Mouse (Mus musculus): ENCODE measurements around the gene Cdh3. TPM values are rescaled to one million over a fixed set of nuclear protein-coding genes. Genes with fewer than 3 reads are reported as not detected.
A peak's percentile ranks its signal among the peaks of the same experiment; 100 is the strongest.
"Not testable (repeated sequence)": the region's sequence is repeated elsewhere in the genome, so short reads cannot be mapped to it uniquely, and the experiment has no call there.

Cdh3 gene
- polyA plus RNA-seq, 1 experiment from 2014 or later, result 37.7 TPM

- 0 out of 2 replicates have a peak overlapping the region, but pooled peaks have one; percentile 0 for H3K4me3 ChIP-seq
- 28% methylated on average over 21 of the region's 21 CpGs for WGBS
- peak; percentile 89 for DNase-seq (ENCODE audit: low spot score)
- H3K4me1 ChIP-seq, result peaks cover 8% of the 10 kb centered on the region
- H3K36me3 ChIP-seq, result peaks cover 22% of the 10 kb centered on the region
- H3K27me3 ChIP-seq (ENCODE audit: insufficient read depth, poor library complexity, severe bottlenecking), result no peaks in the 10 kb centered on the region
- H3K27ac ChIP-seq, result no peak overlapping the region
- no peaks in the 10 kb centered on the region for H3K9me3 ChIP-seq
These were observed 50.6 kb downstream of the Cdh3 start for GRCm38 (mm10) chr8:106561097-106561865.

- Histone ChIP-seq H3K27me3 (ENCODE audit: insufficient read depth, poor library complexity, severe bottlenecking) (no peaks in the 10 kb centered on the region), H3K36me3 (no peaks in the 10 kb centered on the region), H3K27ac (no peak overlapping the region), H3K9me3 (no peaks in the 10 kb centered on the region), H3K4me1 (peaks cover 8% of the 10 kb centered on the region), H3K4me3 (no peak overlapping the region)
- WGBS, result 69% methylated on average over 3 of the region's 3 CpGs
- no peak for DNase-seq (ENCODE audit: low spot score)
These were observed 53.0 kb downstream of the Cdh3 start for GRCm38 (mm10) chr8:106563691-106564182.

GRCm38 (mm10) chr8:106569006-106569405 is 58.3 kb downstream of the Cdh3 start:
- no peak for DNase-seq (ENCODE audit: low spot score)
- Histone ChIP-seq H3K36me3 (no peaks in the 10 kb centered on the region), H3K9me3 (no peaks in the 10 kb centered on the region), H3K27ac (no peak overlapping the region), H3K4me3 (no peak overlapping the region), H3K4me1 (no peaks in the 10 kb centered on the region), H3K27me3 (ENCODE audit: insufficient read depth, poor library complexity, severe bottlenecking) (peaks cover 16% of the 10 kb centered on the region; the same call in 1 of the 2 replicates)
- 75% methylated on average over 7 of the region's 7 CpGs for WGBS

GRCm38 (mm10) chr8:106570386-106570785 is 59.7 kb downstream of the Cdh3 start:
- DNase-seq (ENCODE audit: low spot score), result no peak
- no peaks in the 10 kb centered on the region for H3K36me3 ChIP-seq
- H3K4me1 ChIP-seq, result no peaks in the 10 kb centered on the region
- H3K27ac ChIP-seq, result no peak overlapping the region
- H3K4me3 ChIP-seq, result no peak overlapping the region
- 81% methylated on average over 4 of the region's 4 CpGs for WGBS
- H3K9me3 ChIP-seq, result no peaks in the 10 kb centered on the region
- peaks cover 16% of the 10 kb centered on the region; the same call in 1 of the 2 replicates for H3K27me3 ChIP-seq (ENCODE audit: insufficient read depth, poor library complexity, severe bottlenecking)

GRCm38 (mm10) chr8:106571551-106572172 is 61.0 kb downstream of the Cdh3 start:
- no peaks in the 10 kb centered on the region for H3K4me1 ChIP-seq
- peaks cover 16% of the 10 kb centered on the region; the same call in 1 of the 2 replicates for H3K27me3 ChIP-seq (ENCODE audit: insufficient read depth, poor library complexity, severe bottlenecking)
- no peak for DNase-seq (ENCODE audit: low spot score)
- whole genome bisulfite sequencing, result 77% methylated on average over 5 of the region's 5 CpGs
- no peaks in the 10 kb centered on the region for H3K36me3 ChIP-seq
- no peaks in the 10 kb centered on the region for H3K9me3 ChIP-seq
- no peak overlapping the region for H3K27ac ChIP-seq
- H3K4me3 ChIP-seq, result no peak overlapping the region

GRCm38 (mm10) chr8:106572175-106572574 is 61.5 kb downstream of the Cdh3 start:
- 87% methylated on average over 1 of the region's 1 CpGs for WGBS
- H3K36me3 ChIP-seq; H3K9me3 ChIP-seq; H3K4me3 ChIP-seq; H3K4me1 ChIP-seq; DNase-seq (ENCODE audit: low spot score); H3K27ac ChIP-seq: not testable (repeated sequence)
- H3K27me3 ChIP-seq (ENCODE audit: insufficient read depth, poor library complexity, severe bottlenecking), result peaks cover 16% of the 10 kb centered on the region; the same call in 1 of the 2 replicates

GRCm38 (mm10) chr8:106573168-106573567 is 62.5 kb downstream of the Cdh3 start, which contains the start of gene Gm10073:
TSS of gene Gm10073 (minus strand) at chr8:106573461.
- H3K9me3 ChIP-seq; DNase-seq (ENCODE audit: low spot score); H3K36me3 ChIP-seq; H3K27ac ChIP-seq: not testable (repeated sequence)
- H3K27me3 ChIP-seq (ENCODE audit: insufficient read depth, poor library complexity, severe bottlenecking), result peaks cover 16% of the 10 kb centered on the region; the same call in 1 of the 2 replicates
- 21% methylated on average over 20 of the region's 20 CpGs for WGBS
- H3K4me1 ChIP-seq, result peaks cover 14% of the 10 kb centered on the region
- 0 out of 2 replicates have a peak within 1 kb of the TSS, but pooled peaks have one; percentile 15 for H3K4me3 ChIP-seq

- 77% methylated on average over 4 of the region's 4 CpGs for WGBS
- Histone ChIP-seq H3K27me3 (ENCODE audit: insufficient read depth, poor library complexity, severe bottlenecking) (peaks cover 16% of the 10 kb centered on the region; the same call in 1 of the 2 replicates), H3K4me1 (peaks cover 18% of the 10 kb centered on the region), H3K9me3 (no peaks in the 10 kb centered on the region), H3K4me3 (no peak overlapping the region), H3K27ac (no peak overlapping the region), H3K36me3 (no peaks in the 10 kb centered on the region)
- no peak for DNase-seq (ENCODE audit: low spot score)
These were observed 63.6 kb downstream of the Cdh3 start for GRCm38 (mm10) chr8:106574283-106574682.

- DNase-seq (ENCODE audit: low spot score), result no peak
- Histone ChIP-seq H3K4me3 (no peak overlapping the region), H3K27ac (no peak overlapping the region), H3K27me3 (ENCODE audit: insufficient read depth, poor library complexity, severe bottlenecking) (peaks cover 4% of the 10 kb centered on the region; the same call in 1 of the 2 replicates), H3K4me1 (peaks cover 18% of the 10 kb centered on the region), H3K36me3 (no peaks in the 10 kb centered on the region), H3K9me3 (no peaks in the 10 kb centered on the region)
- WGBS, result 20% methylated on average over 6 of the region's 6 CpGs
These were observed 66.3 kb downstream of the Cdh3 start for GRCm38 (mm10) chr8:106576849-106577555.

- Histone ChIP-seq H3K36me3 (no peaks in the 10 kb centered on the region), H3K4me3 (no peak overlapping the region), H3K27ac (no peak overlapping the region), H3K27me3 (ENCODE audit: insufficient read depth, poor library complexity, severe bottlenecking) (no peaks in the 10 kb centered on the region), H3K9me3 (no peaks in the 10 kb centered on the region), H3K4me1 (peaks cover 18% of the 10 kb centered on the region)
- no peak for DNase-seq (ENCODE audit: low spot score)
- WGBS, result 66% methylated on average over 2 of the region's 2 CpGs
These were observed 68.8 kb downstream of the Cdh3 start for GRCm38 (mm10) chr8:106579510-106579909.

- DNase-seq (ENCODE audit: low spot score), result no peak
- H3K4me1 ChIP-seq, result peaks cover 18% of the 10 kb centered on the region
- no peaks in the 10 kb centered on the region for H3K36me3 ChIP-seq
- no peaks in the 10 kb centered on the region for H3K27me3 ChIP-seq (ENCODE audit: insufficient read depth, poor library complexity, severe bottlenecking)
- 62% methylated on average over 6 of the region's 6 CpGs for WGBS
- no peak overlapping the region for H3K4me3 ChIP-seq
- no peaks in the 10 kb centered on the region for H3K9me3 ChIP-seq
- no peak overlapping the region for H3K27ac ChIP-seq
These were observed 70.8 kb downstream of the Cdh3 start for GRCm38 (mm10) chr8:106581344-106582088.
